Mouse (Mus musculus) c-Kit-negative CD71-positive TER-119-positive erythroid progenitor cells, embryonic 14.5 days (primary cell): ENCODE measurements around the gene Kcnd2.

Experiments used
- DNase-seq: peaks from one replicate; pipeline ENCODE4 v3.0.0-alpha.2; 2013; ENCODE audit warnings: low read depth, low spot score

Gene Kcnd2

DNA sequence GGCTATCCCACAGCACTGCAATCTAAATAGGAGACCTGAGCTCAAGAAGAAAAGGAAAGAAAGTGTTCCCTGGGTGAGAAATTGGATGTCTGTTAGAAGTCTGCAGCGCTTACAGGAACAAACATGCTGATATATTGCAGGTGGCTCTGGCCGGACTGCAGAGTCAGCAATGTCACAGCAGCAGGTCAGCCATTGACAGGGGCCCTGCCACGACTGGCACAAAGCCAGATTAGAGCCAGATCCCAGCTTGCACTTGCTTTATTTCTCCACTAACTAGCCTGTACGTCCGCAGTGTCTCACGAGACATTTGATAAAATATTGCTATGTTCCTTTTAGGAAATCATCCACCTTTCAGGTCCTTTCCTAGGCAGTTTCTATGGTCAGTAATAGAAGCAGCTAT lies 468.9 kb downstream of the Kcnd2 start:
- no peak for DNase-seq

- no peak for DNase-seq
Measured at GRCm38 (mm10) chr6:21686388-21686787, 471.1 kb downstream of the Kcnd2 start.

- no peak for DNase-seq
Measured at GRCm38 (mm10) chr6:21692861-21693350, 477.6 kb downstream of the Kcnd2 start.

DNA sequence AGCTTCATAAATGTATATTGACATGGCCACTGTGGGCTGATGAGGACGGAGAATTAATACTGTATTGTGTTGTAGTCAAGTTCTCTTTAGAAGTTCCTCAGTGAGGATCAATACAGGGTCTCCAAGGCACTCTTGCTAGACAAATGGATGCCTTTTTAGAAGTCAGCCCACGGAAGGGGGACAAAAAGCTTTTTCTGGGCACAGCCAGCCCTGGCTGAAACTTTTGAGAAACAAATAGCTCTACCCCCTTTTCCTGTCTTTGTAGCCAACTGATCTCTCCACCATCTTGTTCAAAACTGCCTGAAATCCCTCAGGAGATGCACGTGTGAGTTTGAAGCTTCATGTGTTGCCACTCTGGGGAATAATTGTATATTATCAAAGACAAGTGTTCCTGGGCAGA lies 482.3 kb downstream of the Kcnd2 start:
- no peak for DNase-seq

- no peak for DNase-seq
Measured at GRCm38 (mm10) chr6:21701131-21701530, 485.8 kb downstream of the Kcnd2 start.

DNA sequence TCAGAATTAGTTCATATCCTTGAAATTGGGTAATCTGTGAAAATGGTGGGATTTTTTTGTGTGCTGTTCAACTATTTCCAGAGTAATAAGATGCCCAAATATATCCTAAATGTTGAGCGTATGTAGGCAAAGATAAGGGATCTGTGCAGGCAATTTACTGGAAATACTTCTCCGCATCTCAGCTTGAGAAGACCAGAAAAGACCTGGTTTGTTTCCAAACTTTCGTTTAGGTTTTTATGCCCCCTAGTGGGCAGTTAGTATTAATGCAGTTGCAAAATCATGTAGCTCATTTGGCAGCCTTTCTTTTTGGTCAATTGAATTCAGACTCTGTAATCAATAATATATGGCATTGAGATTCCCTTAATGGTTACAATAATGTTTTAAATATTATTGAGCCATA lies 493.9 kb downstream of the Kcnd2 start:
- DNase-seq, result peak; percentile 0

DNA sequence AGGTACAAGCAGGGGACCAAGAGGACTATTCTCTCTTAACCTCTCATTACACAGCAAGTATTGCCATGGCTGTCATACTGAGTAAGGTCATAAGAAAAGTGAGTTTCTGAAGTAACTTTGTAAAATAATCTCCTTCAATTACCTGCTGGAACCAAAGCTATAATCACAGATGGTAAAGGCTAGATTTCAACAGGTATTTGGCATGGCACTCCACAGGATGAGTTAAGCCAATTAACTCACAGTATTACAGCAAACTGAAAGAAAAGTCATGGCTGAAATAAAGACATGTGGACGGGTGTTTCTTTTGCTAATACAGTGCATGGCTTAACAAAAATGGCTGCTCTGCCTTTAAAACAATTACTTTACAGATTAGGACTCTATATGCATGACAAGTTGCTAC lies 503.8 kb downstream of the Kcnd2 start:
- DNase-seq, result no peak

GRCm38 (mm10) chr6:21722238-21722637 lies 506.9 kb downstream of the Kcnd2 start:
- DNase-seq, result no peak

DNA sequence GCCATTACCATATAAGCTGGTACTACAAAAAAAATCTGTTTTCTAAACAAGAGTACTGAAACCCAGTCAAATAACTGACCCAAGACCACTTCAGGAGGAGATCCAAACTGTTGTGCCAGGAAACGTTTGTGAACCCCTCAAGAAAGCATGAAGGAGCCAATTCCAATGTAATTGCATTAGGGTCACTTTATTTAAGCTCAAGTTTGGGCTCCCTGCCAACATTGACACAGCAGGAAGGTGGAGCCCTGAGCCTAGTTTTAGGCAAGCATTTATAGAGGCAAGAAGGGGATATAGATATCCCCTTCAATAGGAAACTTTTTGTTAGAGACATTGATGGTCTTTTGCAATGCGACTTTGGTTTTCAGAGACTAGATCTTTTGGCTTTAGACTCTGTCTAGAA lies 525.3 kb downstream of the Kcnd2 start:
- no peak for DNase-seq

GRCm38 (mm10) chr6:21744615-21745266 lies 529.4 kb downstream of the Kcnd2 start:
- DNase-seq, result no peak

- DNase-seq, result no peak
Measured at GRCm38 (mm10) chr6:21747536-21747935, 532.2 kb downstream of the Kcnd2 start.

- DNase-seq, result no peak
Measured at GRCm38 (mm10) chr6:21767787-21768221, 552.5 kb downstream of the Kcnd2 start.

GRCm38 (mm10) chr6:21768745-21769446 lies 553.6 kb downstream of the Kcnd2 start:
- DNase-seq, result no peak

- DNase-seq, result no peak
Measured at GRCm38 (mm10) chr6:21769447-21769809, 554.1 kb downstream of the Kcnd2 start.

GRCm38 (mm10) chr6:21774213-21774916 lies 559.1 kb downstream of the Kcnd2 start:
- DNase-seq, result no peak
